Mouse (Mus musculus): ENCODE results near the gene Podnl1. TPM values are rescaled to one million over a fixed set of nuclear protein-coding genes. Genes with fewer than 3 reads are reported as not detected.
A peak's percentile ranks its signal among the peaks of the same experiment; 100 is the strongest.

Gene Podnl1
- polyA plus RNA-seq, 1 experiment, result 7.6 TPM

GRCm38 (mm10) chr8:84132225-84132624 lies 6.4 kb downstream of the Podnl1 start:
- Histone ChIP-seq H3K27ac (ENCODE audit: control insufficient read depth, insufficient read depth, low read depth, low read length, poor library complexity) (no peak overlapping the region; the same call in 1 of the 2 replicates), H3K4me3 (replicated peaks; ENCODE audit: control insufficient read depth, low read depth, low read length) (no peak overlapping the region), H3K4me1 (ENCODE audit: control insufficient read depth, insufficient read depth, low read length) (no peaks in the 10 kb centered on the region)
- TF ChIP-seq CTCF (IDR thresholded peaks at IDR 0.05; ENCODE audit: control insufficient read depth, insufficient read depth, low read length) (no peak), POLR2A (IDR thresholded peaks at IDR 0.05; ENCODE audit: borderline replicate concordance, control insufficient read depth, low read depth, low read length) (no peak)
- 32% methylated on average over 8 of the region's 8 CpGs for WGBS

DNA sequence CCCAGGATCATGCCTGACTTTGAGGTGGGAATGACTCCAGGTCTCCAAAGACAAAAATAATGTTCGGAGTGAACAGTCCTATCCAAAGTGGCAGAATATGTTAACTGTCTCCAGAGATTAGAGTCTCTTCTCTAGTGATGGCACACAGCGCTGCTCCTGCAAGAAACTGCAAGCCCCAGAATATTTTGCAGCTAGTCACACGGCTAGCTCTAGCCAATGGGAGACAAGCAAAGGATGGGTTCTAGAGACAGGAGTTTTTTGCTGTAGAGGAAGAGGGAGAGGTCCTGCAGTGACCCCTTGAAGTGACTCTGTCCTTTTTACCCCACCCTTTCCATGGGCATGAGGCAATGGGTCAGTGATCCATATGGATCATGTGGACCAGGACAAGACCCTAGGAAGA lies 12.1 kb downstream of the Podnl1 start:
- no peaks in the 10 kb centered on the region for H3K4me1 ChIP-seq (ENCODE audit: control insufficient read depth, insufficient read depth, low read length)
- no peak overlapping the region for H3K4me3 ChIP-seq (replicated peaks; ENCODE audit: control insufficient read depth, low read depth, low read length)
- no peak overlapping the region for H3K27ac ChIP-seq (ENCODE audit: control insufficient read depth, insufficient read depth, low read depth, low read length, poor library complexity)
- no peak for TF ChIP-seq CTCF (IDR thresholded peaks at IDR 0.05; ENCODE audit: control insufficient read depth, insufficient read depth, low read length)
- TF ChIP-seq POLR2A (IDR thresholded peaks at IDR 0.05; ENCODE audit: borderline replicate concordance, control insufficient read depth, low read depth, low read length), result no peak
- 92% methylated on average over 3 of the region's 3 CpGs for WGBS

DNA sequence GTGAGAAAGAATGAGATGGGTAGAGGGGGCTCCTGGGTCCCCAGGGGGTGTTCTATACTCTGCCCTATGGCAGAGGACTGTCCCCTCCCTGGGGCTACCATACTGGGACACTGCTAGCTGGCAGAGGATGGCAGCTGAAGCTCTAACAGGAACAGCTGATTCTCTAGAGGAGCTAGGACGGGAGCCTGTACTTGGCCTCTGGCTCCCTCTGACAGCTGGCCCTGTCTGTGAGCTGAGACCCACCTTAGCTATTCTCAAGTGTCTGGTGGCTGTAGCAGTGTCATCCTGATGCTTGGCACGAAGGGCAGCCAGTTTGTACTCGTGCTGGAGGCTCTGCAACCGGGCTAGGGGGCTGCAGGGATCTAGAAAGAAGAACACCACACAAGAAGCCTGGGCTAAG lies 15.0 kb downstream of the Podnl1 start:
- WGBS, result 75% methylated on average over 4 of the region's 4 CpGs
- Histone ChIP-seq H3K4me3 (replicated peaks; ENCODE audit: control insufficient read depth, low read depth, low read length) (no peak overlapping the region), H3K27ac (ENCODE audit: control insufficient read depth, insufficient read depth, low read depth, low read length, poor library complexity) (no peak overlapping the region), H3K4me1 (ENCODE audit: control insufficient read depth, insufficient read depth, low read length) (no peaks in the 10 kb centered on the region)
- TF ChIP-seq CTCF (IDR thresholded peaks at IDR 0.05; ENCODE audit: control insufficient read depth, insufficient read depth, low read length), result no peak
- TF ChIP-seq POLR2A (IDR thresholded peaks at IDR 0.05; ENCODE audit: borderline replicate concordance, control insufficient read depth, low read depth, low read length), result no peak

GRCm38 (mm10) chr8:84144636-84145245 lies 19.0 kb downstream of the Podnl1 start:
- Histone ChIP-seq H3K4me1 (ENCODE audit: control insufficient read depth, insufficient read depth, low read length) (peaks cover 1% of the 10 kb centered on the region; the same call in 1 of the 2 replicates), H3K27ac (ENCODE audit: control insufficient read depth, insufficient read depth, low read depth, low read length, poor library complexity) (no peak overlapping the region), H3K4me3 (replicated peaks; ENCODE audit: control insufficient read depth, low read depth, low read length) (no peak overlapping the region)
- 72% methylated on average over 8 of the region's 8 CpGs for WGBS
- TF ChIP-seq CTCF (IDR thresholded peaks at IDR 0.05; ENCODE audit: control insufficient read depth, insufficient read depth, low read length) (no peak), POLR2A (IDR thresholded peaks at IDR 0.05; ENCODE audit: borderline replicate concordance, control insufficient read depth, low read depth, low read length) (no peak)

DNA sequence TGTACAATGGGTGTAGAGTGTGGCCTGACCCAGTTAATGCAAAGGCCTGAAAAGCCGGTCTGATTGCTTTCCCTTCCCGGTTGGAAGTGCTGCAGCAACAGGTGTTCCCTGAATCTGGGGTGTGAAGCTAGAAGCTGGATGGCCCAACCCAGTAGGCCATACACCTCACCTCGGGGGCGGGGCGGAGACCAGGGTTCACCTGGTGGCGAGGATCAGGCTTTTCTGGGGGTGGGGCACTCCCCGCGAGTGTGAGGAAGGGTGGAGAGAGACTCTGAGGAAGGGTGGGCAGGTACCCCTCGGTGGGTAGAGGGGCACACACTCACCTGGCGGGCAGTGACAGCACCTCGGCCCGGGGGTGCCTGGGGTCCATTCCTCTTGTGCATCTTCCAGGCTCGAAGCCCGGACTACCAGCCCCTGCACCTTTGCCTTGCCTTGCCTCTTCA lies 21.6 kb downstream of the Podnl1 start:
- 4% methylated on average over 14 of the region's 14 CpGs for WGBS
- H3K4me1 ChIP-seq (ENCODE audit: control insufficient read depth, insufficient read depth, low read length), result peaks cover 1% of the 10 kb centered on the region; the same call in 1 of the 2 replicates
- no peak overlapping the region for H3K27ac ChIP-seq (ENCODE audit: control insufficient read depth, insufficient read depth, low read depth, low read length, poor library complexity)
- TF ChIP-seq CTCF (IDR thresholded peaks at IDR 0.05; ENCODE audit: control insufficient read depth, insufficient read depth, low read length) (no peak), POLR2A (IDR thresholded peaks at IDR 0.05; ENCODE audit: borderline replicate concordance, control insufficient read depth, low read depth, low read length) (no peak)
- H3K4me3 ChIP-seq (replicated peaks; ENCODE audit: control insufficient read depth, low read depth, low read length), result peak overlapping the region; percentile 75

- H3K4me3 ChIP-seq (replicated peaks; ENCODE audit: control insufficient read depth, low read depth, low read length), result peak within 1 kb of the TSS; percentile 75
- H3K27ac ChIP-seq (ENCODE audit: control insufficient read depth, insufficient read depth, low read depth, low read length, poor library complexity), result peak within 1 kb of the TSS; percentile 14; the same call in 1 of the 2 replicates
- TF ChIP-seq CTCF (IDR thresholded peaks at IDR 0.05; ENCODE audit: control insufficient read depth, insufficient read depth, low read length) (no peak), POLR2A (IDR thresholded peaks at IDR 0.05; ENCODE audit: borderline replicate concordance, control insufficient read depth, low read depth, low read length) (peak; percentile 79; the same call in 1 of the 2 replicates)
- WGBS, result 18% methylated on average over 49 of the region's 49 CpGs
- peaks cover 1% of the 10 kb centered on the region; the same call in 1 of the 2 replicates for H3K4me1 ChIP-seq (ENCODE audit: control insufficient read depth, insufficient read depth, low read length)
Measured at GRCm38 (mm10) chr8:84147769-84148530, 22.2 kb downstream of the Podnl1 start, which contains the start of the genes Cc2d1a and 4930432K21Rik. Gene Cc2d1a, minus strand, starts transcription at chr8:84147936. Gene 4930432K21Rik, plus strand, starts transcription at chr8:84148025.

DNA sequence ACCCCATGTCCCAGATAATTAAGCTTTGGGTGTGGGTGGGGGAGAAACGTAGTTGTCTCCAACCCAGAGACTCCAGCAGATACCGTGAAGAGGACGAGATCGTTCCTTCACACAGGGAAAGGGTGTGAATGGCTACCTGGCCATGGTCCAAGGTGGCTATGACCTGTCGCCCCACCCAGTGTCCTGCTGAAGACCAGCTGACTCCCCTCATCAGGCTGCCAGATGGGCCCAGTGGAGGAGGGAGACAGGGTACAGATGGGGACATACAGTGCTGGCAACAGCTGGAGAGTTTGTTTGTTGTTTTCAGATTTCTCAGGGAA lies 22.7 kb downstream of the Podnl1 start:
- H3K27ac ChIP-seq (ENCODE audit: control insufficient read depth, insufficient read depth, low read depth, low read length, poor library complexity), result no peak overlapping the region
- H3K4me1 ChIP-seq (ENCODE audit: control insufficient read depth, insufficient read depth, low read length), result peaks cover 1% of the 10 kb centered on the region; the same call in 1 of the 2 replicates
- no peak overlapping the region for H3K4me3 ChIP-seq (replicated peaks; ENCODE audit: control insufficient read depth, low read depth, low read length)
- WGBS, result 89% methylated on average over 5 of the region's 5 CpGs
- TF ChIP-seq POLR2A (IDR thresholded peaks at IDR 0.05; ENCODE audit: borderline replicate concordance, control insufficient read depth, low read depth, low read length) (no peak), CTCF (IDR thresholded peaks at IDR 0.05; ENCODE audit: control insufficient read depth, insufficient read depth, low read length) (no peak)

DNA sequence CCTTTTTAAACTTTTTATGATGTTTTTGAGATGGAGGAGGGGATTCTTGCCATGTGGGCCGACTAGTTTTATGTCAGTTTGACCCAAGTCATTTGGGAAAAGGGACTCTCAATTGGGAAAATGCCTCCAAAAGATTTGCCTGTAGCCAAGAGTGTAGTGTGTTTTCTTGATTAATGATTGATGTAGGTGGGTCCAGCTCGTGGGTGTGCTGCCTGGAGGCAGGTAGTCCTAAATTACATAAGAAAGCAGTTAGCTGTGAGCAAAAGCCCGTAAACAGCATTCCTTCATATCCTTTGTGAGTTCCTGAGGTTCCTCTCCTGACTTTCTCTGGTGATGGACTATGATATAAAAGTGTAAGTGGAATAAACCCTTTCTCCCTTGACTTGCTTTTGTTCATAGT lies 23.4 kb downstream of the Podnl1 start:
- TF ChIP-seq CTCF (IDR thresholded peaks at IDR 0.05; ENCODE audit: control insufficient read depth, insufficient read depth, low read length) (no peak), POLR2A (IDR thresholded peaks at IDR 0.05; ENCODE audit: borderline replicate concordance, control insufficient read depth, low read depth, low read length) (no peak)
- WGBS, result 73% methylated on average over 3 of the region's 3 CpGs
- no peak overlapping the region for H3K27ac ChIP-seq (ENCODE audit: control insufficient read depth, insufficient read depth, low read depth, low read length, poor library complexity)
- H3K4me1 ChIP-seq (ENCODE audit: control insufficient read depth, insufficient read depth, low read length), result peaks cover 1% of the 10 kb centered on the region; the same call in 1 of the 2 replicates
- H3K4me3 ChIP-seq (replicated peaks; ENCODE audit: control insufficient read depth, low read depth, low read length), result no peak overlapping the region

Measured in bone marrow, adult 2 months (tissue).